Mouse (Mus musculus) erythroblast, embryonic 14.5 days (primary cell): ENCODE results near the gene Mtss1l. TPM values are rescaled to one million over a fixed set of nuclear protein-coding genes. Genes with fewer than 3 reads are reported as not detected.
"Not testable (repeated sequence)": the region's sequence is repeated elsewhere in the genome, so short reads cannot be mapped to it uniquely, and the experiment has no call there.

Experiments used
- H3K27me3 ChIP-seq: 2 replicates; pipeline ENCODE4 v1.6.1; 2012; ENCODE audit warnings: inconsistent platforms; ENCODE audit not compliant: control insufficient read depth
- H3K36me3 ChIP-seq: 2 replicates; pipeline ENCODE4 v1.6.1; 2012; ENCODE audit warnings: mild to moderate bottlenecking, inconsistent platforms; ENCODE audit not compliant: control insufficient read depth
- H3K4me1 ChIP-seq: 2 replicates; pipeline ENCODE4 v1.6.1; 2012; ENCODE audit warnings: inconsistent platforms; ENCODE audit not compliant: control insufficient read depth
- H3K4me3 ChIP-seq: replicated peaks from 2 replicates; pipeline ENCODE3; 2012; ENCODE audit warnings: moderate library complexity, mild to moderate bottlenecking, inconsistent platforms
- H3K9me3 ChIP-seq: 2 replicates; pipeline ENCODE4 v1.6.1; 2012; ENCODE audit warnings: low read length, inconsistent platforms, mixed read lengths; ENCODE audit not compliant: control insufficient read depth
- GATA1 ChIP-seq: IDR thresholded peaks from 2 replicates; pipeline ENCODE4 v1.6.1; 2012; ENCODE audit warnings: low read length, inconsistent platforms, mixed read lengths
- TAL1 ChIP-seq: IDR thresholded peaks from 3 replicates; pipeline ENCODE4 v1.6.1; 2012; ENCODE audit warnings: low read length, inconsistent platforms, mixed read lengths
- polyA plus RNA-seq: library from polyadenylated mRNA; stranded (reverse); fragments of >175 nt; gene quantifications from 2 replicates; pipeline ENCODE4 v1.2.3, GENCODE M21; 2012

The Mtss1l gene
- polyA plus RNA-seq, 1 experiment, result 0.12 TPM

DNA sequence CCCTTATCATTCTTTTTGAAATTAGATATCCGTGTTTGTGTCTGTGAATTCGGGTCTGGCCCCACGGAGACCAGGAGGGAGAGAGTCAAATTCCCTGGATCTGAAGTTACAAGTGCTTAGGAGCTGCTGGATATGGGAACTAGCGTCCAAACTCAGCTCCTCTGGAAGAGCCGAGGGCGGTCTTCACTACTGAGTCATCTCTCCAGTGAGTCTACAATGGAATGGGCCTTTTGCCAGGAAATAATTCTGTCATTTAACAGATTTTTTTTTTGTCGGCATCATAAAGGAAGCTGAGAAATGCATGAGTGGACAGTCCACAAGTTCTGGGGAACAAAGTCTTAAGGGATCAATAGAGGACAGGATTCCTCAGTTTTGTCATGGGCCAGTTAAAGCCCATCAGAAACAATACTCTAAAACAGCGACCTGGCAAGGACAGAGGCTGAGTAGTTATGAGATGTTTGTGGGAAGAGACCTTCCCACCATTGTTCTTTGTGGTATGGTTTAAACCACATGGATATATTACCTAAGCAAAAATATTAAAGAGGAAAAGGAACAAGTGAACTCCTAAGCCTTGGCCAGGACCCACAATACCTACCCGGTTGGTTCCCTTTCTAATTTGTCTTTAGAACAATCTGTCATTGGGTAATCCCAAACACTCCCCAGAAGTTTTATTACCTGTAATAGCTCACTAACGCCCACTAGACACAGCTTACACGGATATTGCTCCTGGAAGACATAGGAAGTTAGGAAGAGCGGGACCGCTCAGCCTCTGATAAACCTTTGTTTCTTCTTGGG is 58.8 kb downstream of the Mtss1l start:
- Histone ChIP-seq H3K4me3 (no peak overlapping the region), H3K27me3 (no peaks in the 10 kb centered on the region), H3K9me3 (peaks cover 8% of the 10 kb centered on the region), H3K4me1 (peaks cover 13% of the 10 kb centered on the region), H3K36me3 (no peaks in the 10 kb centered on the region)
- TF ChIP-seq TAL1 (no peak), GATA1 (no peak)

DNA sequence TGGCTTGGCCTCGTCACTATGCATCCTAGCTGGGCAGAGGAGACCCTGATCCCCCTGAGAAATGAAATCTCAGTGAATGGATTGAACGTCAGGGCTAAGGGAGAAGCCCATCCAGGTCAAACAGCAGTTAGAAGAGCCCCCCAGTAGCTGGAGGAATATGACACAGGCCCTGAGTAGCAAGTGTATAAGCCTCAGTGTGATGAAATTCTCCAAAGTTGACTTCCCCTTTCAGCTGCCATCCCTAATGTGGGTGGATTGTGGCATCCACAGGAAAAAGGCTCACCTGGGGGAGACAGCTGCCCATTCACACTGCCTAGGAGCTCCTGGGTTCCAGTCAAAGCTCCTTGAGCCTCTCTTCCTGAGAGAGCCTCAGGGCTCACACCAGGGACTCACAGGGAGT is 64.1 kb downstream of the Mtss1l start:
- Histone ChIP-seq H3K27me3 (no peaks in the 10 kb centered on the region), H3K4me1 (peaks cover 16% of the 10 kb centered on the region), H3K4me3 (no peak overlapping the region), H3K36me3 (no peaks in the 10 kb centered on the region), H3K9me3 (no peaks in the 10 kb centered on the region)
- TF ChIP-seq TAL1 (no peak), GATA1 (no peak)

GRCm38 (mm10) chr8:110786501-110786900 is 65.2 kb downstream of the Mtss1l start:
- H3K4me3 ChIP-seq, H3K36me3 ChIP-seq, H3K9me3 ChIP-seq, H3K27me3 ChIP-seq: not testable (repeated sequence)
- H3K4me1 ChIP-seq, result peaks cover 16% of the 10 kb centered on the region

GRCm38 (mm10) chr8:110786934-110787333 is 65.7 kb downstream of the Mtss1l start:
- Histone ChIP-seq H3K27me3 (no peaks in the 10 kb centered on the region), H3K4me3 (no peak overlapping the region), H3K36me3 (no peaks in the 10 kb centered on the region), H3K9me3 (no peaks in the 10 kb centered on the region), H3K4me1 (peaks cover 16% of the 10 kb centered on the region)
- TF ChIP-seq TAL1, result no peak
- no peak for TF ChIP-seq GATA1

- Histone ChIP-seq H3K9me3 (no peaks in the 10 kb centered on the region), H3K36me3 (no peaks in the 10 kb centered on the region), H3K4me1 (peaks cover 16% of the 10 kb centered on the region), H3K27me3 (no peaks in the 10 kb centered on the region), H3K4me3 (no peak overlapping the region)
- TF ChIP-seq GATA1, result no peak
- no peak for TF ChIP-seq TAL1
These were observed 66.2 kb downstream of the Mtss1l start for GRCm38 (mm10) chr8:110787411-110787954.

GRCm38 (mm10) chr8:110788981-110789380 is 67.7 kb downstream of the Mtss1l start:
- TF ChIP-seq GATA1 (no peak), TAL1 (no peak)
- Histone ChIP-seq H3K4me1 (peaks cover 18% of the 10 kb centered on the region), H3K27me3 (no peaks in the 10 kb centered on the region), H3K36me3 (no peaks in the 10 kb centered on the region), H3K4me3 (no peak overlapping the region), H3K9me3 (no peaks in the 10 kb centered on the region)

DNA sequence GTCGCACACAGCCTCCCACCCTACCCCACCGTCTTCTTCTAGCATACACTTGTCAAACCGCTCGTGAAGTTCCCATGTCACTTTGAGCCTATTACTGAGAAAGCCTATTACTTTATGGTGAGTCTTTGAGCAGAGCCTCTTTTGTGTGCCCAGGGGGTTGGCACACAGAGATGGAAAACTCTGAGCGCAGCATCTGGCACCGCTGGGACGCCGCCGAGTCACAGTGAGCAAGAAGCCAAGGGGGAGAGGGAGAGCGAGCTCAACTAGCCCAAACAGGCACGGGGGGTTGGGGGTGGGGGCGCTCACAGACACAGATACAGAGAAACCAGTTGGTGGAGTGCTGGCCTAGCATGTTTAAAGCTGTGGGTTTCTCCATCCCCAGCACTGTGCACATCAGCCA is 68.3 kb downstream of the Mtss1l start:
- H3K4me1 ChIP-seq, result peaks cover 14% of the 10 kb centered on the region
- no peaks in the 10 kb centered on the region for H3K36me3 ChIP-seq
- H3K9me3 ChIP-seq, result peaks cover 3% of the 10 kb centered on the region; the same call in 1 of the 2 replicates
- no peaks in the 10 kb centered on the region for H3K27me3 ChIP-seq
- no peak overlapping the region for H3K4me3 ChIP-seq
- TF ChIP-seq TAL1 (no peak), GATA1 (no peak)

DNA sequence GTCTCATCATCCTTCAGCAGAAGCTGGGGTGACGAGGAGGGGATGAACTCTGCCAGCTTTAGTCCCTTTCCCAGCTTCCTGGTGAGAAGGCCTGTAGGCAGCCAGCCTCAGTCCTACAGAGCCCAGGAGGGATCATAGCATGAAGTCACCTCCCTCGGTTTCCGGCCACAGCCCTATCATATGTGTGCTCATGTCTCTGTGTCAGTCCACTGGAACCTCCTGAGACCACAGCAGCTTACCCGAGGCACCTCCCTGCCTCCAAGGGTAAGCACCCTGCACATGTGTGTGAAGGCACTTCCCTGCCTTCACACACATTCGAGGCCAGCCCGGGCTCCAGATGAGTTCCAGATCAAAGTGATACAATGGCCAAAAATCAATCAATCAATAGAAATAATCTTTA is 69.0 kb downstream of the Mtss1l start:
- peaks cover 6% of the 10 kb centered on the region for H3K9me3 ChIP-seq
- TF ChIP-seq TAL1 (no peak), GATA1 (no peak)
- peaks cover 14% of the 10 kb centered on the region for H3K4me1 ChIP-seq
- H3K36me3 ChIP-seq, result no peaks in the 10 kb centered on the region
- no peak overlapping the region for H3K4me3 ChIP-seq
- no peaks in the 10 kb centered on the region for H3K27me3 ChIP-seq

Other genes with a start within 250 kb of the Mtss1l start
- 5.9 and 6.5 TPM in 2 replicates for gene Vac14, start 102.9 kb upstream of the Mtss1l start, polyA plus RNA-seq
- not detected in 2 replicates for gene Il34, start 84.4 kb downstream of the Mtss1l start, polyA plus RNA-seq
- gene Cog4, start 125.1 kb downstream of the Mtss1l start, polyA plus RNA-seq, result 0.56 and 0.67 TPM in 2 replicates
- 0.49 and 0.52 TPM in 2 replicates for gene Sf3b3, start 125.3 kb downstream of the Mtss1l start, polyA plus RNA-seq
- gene Fuk, start 181.0 kb downstream of the Mtss1l start, polyA plus RNA-seq, result 0.31 and 0.47 TPM in 2 replicates
- gene St3gal2, start 198.4 kb downstream of the Mtss1l start, polyA plus RNA-seq, result 8.8 and 11.7 TPM in 2 replicates